In the genomic region with DNA sequence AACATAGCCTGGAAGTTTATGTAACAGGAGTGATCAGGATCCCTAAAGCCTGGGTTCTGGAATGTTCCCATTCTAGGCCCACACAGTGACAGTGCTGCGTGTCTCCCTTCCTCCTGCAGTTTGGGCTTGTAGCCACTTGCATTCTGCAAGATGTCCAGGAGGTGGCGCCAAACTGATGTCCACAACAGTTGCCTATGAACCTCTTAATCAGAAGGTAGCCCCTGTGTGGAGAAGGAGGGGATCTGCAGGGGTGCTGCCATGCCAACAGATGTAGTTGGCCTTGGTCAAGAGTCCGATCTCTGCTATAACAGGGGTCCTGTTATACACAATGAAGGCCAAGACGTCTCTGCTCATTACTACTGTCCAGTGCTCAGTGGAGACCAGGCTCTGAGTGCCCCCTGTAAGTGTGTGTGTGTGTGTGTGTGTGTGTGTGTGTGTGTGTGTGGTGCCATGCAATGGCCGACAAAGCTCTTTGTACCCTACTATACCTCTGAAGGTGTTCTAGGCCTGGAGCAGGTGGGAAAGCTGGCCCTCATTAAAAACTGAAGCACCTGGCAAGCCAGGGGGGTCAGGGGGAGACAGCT, we compare ENCODE assay signal across 7 mouse cellular contexts. TPM values are rescaled to one million over a fixed set of nuclear protein-coding genes. Genes with fewer than 3 reads are reported as not detected.
DNase-seq lines count a peak whose midpoint lies in the region; ATAC-seq and TF ChIP-seq lines count a peak whose summit lies in the region.

No protein-coding gene starts in this region.

- intact Hi-C loops in gastrocnemius, postnatal 14 days (cut with DNase I; ENCODE audit: low total_unique reads): loop anchor here (5.0 to 10.0 kb wide), 2 partner anchors 151 to 184 kb away; no protein-coding TSS in a partner anchor
- intact Hi-C loops in left cerebral cortex, postnatal 36 days (cut with DNase I): loop anchor here (2.0 to 5.0 kb wide), 3 partner anchors 44 to 185 kb away; a partner anchor contains a TSS

- no peak for TF ChIP-seq POLR2A in small intestine, adult 2 months (IDR thresholded peaks at IDR 0.05; ENCODE audit: low read depth, low read length)

- H3K27me3 ChIP-seq in midbrain, embryonic 13.5 days: no peaks in the 10 kb centered on the region
- H3K27me3 ChIP-seq in small intestine, adult 2 months (ENCODE audit: control insufficient read depth, insufficient read depth, low read length): no peaks in the 10 kb centered on the region

- peak; percentile 96; the same call in 1 of the 2 replicates for TF ChIP-seq CTCF in small intestine, adult 2 months (IDR thresholded peaks at IDR 0.05; ENCODE audit: extremely low read depth, insufficient read length, insufficient replicate concordance, low read depth, low read length)

- ATAC-seq in common myeloid progenitor, adult 5-6 weeks (replicated peaks; ENCODE audit: low read depth, poor library complexity, severe bottlenecking): peak; percentile 81
- peak; percentile 60 for ATAC-seq in midbrain, embryonic 13.5 days

- H3K9ac ChIP-seq in midbrain, embryonic 13.5 days (replicated peaks): no peak overlapping the region

- no peaks in the 10 kb centered on the region; the same call in 1 of the 2 replicates for H3K4me1 ChIP-seq in midbrain, embryonic 13.5 days (replicated peaks)
- H3K4me1 ChIP-seq in small intestine, adult 2 months (ENCODE audit: control insufficient read depth, insufficient read depth, insufficient read length, low read length): peaks cover 18% of the 10 kb centered on the region

- H3K4me2 ChIP-seq in midbrain, embryonic 13.5 days (replicated peaks): no peak overlapping the region

- WGBS in midbrain, embryonic 13.5 days: 38% methylated on average over 5 of the region's 5 CpGs
- WGBS in small intestine, adult 2 months: 32% methylated on average over 5 of the region's 5 CpGs

- H3K27ac ChIP-seq in midbrain, embryonic 13.5 days: no peak overlapping the region
- H3K27ac ChIP-seq in small intestine, adult 2 months (ENCODE audit: insufficient read depth, low read depth, low read length): no peak overlapping the region

- no peaks in the 10 kb centered on the region for H3K36me3 ChIP-seq in midbrain, embryonic 13.5 days
- H3K36me3 ChIP-seq in small intestine, adult 2 months (ENCODE audit: control insufficient read depth, insufficient read depth, low read length): no peaks in the 10 kb centered on the region

- H3K4me3 ChIP-seq in midbrain, embryonic 13.5 days (replicated peaks): no peak overlapping the region
- H3K4me3 ChIP-seq in small intestine, adult 2 months (ENCODE audit: low read depth, low read length): no peak overlapping the region

- no peaks in the 10 kb centered on the region for H3K9me3 ChIP-seq in midbrain, embryonic 13.5 days

- DNase-seq in adrenal gland, adult (ENCODE audit: inconsistent age in 2 of 2, low spot score in 1 of 2): peak; percentile 85 to 95
- DNase-seq in gastrocnemius, postnatal 14 days: peak; percentile 83
- peak; percentile 80 for DNase-seq in kidney, adult 11 months
- peak; percentile 93 to 94 for DNase-seq in left cerebral cortex, postnatal 36 days (ENCODE audit: low spot score in 2 of 2)

RNA-seq across cellular contexts. Expression of a gene that starts 24.5 kb away (rescaled TPM):
- total RNA-seq in common myeloid progenitor, adult 5-6 weeks (2017): 0.27 TPM in 1 of 2 replicates, not detected in the other
- total RNA-seq in gastrocnemius, postnatal 14 days (2021): 1 to 10 TPM; 5.1 to 6.8 TPM
- total RNA-seq in left cerebral cortex, postnatal 36 days (2021): 100 to 1,000 TPM; 136 to 236 TPM
- 18.9 and 19.8 TPM in 2 replicates for polyA plus RNA-seq in midbrain, embryonic 13.5 days (2015; fragmentation: Nextera tagmentation; extraction: Ambion mirVana)
- 6.0 and 9.6 TPM in 2 replicates for polyA plus RNA-seq in small intestine, adult 2 months (2012; rRNA removed)

RNA-seq across cellular contexts. Expression of a gene that starts 42.3 kb away (rescaled TPM):
- total RNA-seq in common myeloid progenitor, adult 5-6 weeks (2017): 1.6 and 2.2 TPM in 2 replicates
- 100 to 1,000 TPM in 1 of 2 experiments, 10 to 100 TPM in 1; 86.4 to 106 TPM for total RNA-seq in gastrocnemius, postnatal 14 days (2021)
- 100 to 1,000 TPM; 605 to 619 TPM for total RNA-seq in left cerebral cortex, postnatal 36 days (2021)
- polyA plus RNA-seq in midbrain, embryonic 13.5 days (2015; fragmentation: Nextera tagmentation; extraction: Ambion mirVana): 1.5 TPM in 2 replicates
- 13.0 and 20.7 TPM in 2 replicates for polyA plus RNA-seq in small intestine, adult 2 months (2012; rRNA removed)

Comparison
In these comparisons a context has a peak if more than half of its experiments do, and no peak if none do; other contexts are left out.
1. RNA of a gene that starts 24.5 kb away (total RNA-seq): 136 to 236 TPM in left cerebral cortex, postnatal 36 days; 5.1 to 6.8 TPM in gastrocnemius, postnatal 14 days and 0.27 TPM in common myeloid progenitor, adult 5-6 weeks; every median in the first group is over 10 times any median in the second.
2. RNA of a gene that starts 42.3 kb away (total RNA-seq): 605 to 619 TPM in left cerebral cortex, postnatal 36 days and 86.4 to 106 TPM in gastrocnemius, postnatal 14 days; 1.6 to 2.2 TPM in common myeloid progenitor, adult 5-6 weeks; every median in the first group is over 10 times any median in the second.
3. Peak in every context shown above with its lines, with median percentiles within 50 percentile points of each other: DNase-seq.